Mouse (Mus musculus): ENCODE data around the gene Nars2. TPM values are rescaled to one million over a fixed set of nuclear protein-coding genes. Genes with fewer than 3 reads are reported as not detected.
"Not testable (repeated sequence)": the region's sequence is repeated elsewhere in the genome, so short reads cannot be mapped to it uniquely, and the experiment has no call there.

Nars2 gene
- 10 to 100 TPM; 25.0 to 25.7 TPM for total RNA-seq (2021)
- long read RNA-seq, experiment 1, transcript Nars2-201 (14 exons, 3,778 nt): major isoform, 31 of 40 reads
- long read RNA-seq, experiment 1, partial matches to known transcripts: 2 of 40 reads
- long read RNA-seq, experiment 1, other reads (novel, unspliced or antisense): 7 of 40 reads
- long read RNA-seq, experiment 2, transcript Nars2-201 (14 exons, 3,778 nt): major isoform, 14 of 19 reads
- long read RNA-seq, experiment 2, partial matches to known transcripts: 2 of 19 reads
- long read RNA-seq, experiment 2, other reads (novel, unspliced or antisense): 3 of 19 reads

- peak; percentile 92 for DNase-seq
Observed at GRCm38 (mm10) chr7:96951281-96952051, at the start of gene Nars2. TSS of gene Nars2 (plus strand) at chr7:96951505.

GRCm38 (mm10) chr7:96902183-96902582 is 49.1 kb upstream of the Nars2 start:
- no peak for DNase-seq

- no peak for DNase-seq
Observed at GRCm38 (mm10) chr7:96903088-96903985, 48.0 kb upstream of the Nars2 start.

GRCm38 (mm10) chr7:96904442-96904841 is 46.9 kb upstream of the Nars2 start:
- peak; percentile 29 for DNase-seq

GRCm38 (mm10) chr7:96904936-96905335 is 46.4 kb upstream of the Nars2 start:
- DNase-seq: no peak

GRCm38 (mm10) chr7:96905422-96905821 is 45.9 kb upstream of the Nars2 start:
- no peak for DNase-seq

GRCm38 (mm10) chr7:96906216-96906615 is 45.1 kb upstream of the Nars2 start:
- DNase-seq: no peak

- no peak for DNase-seq
Observed at GRCm38 (mm10) chr7:96907971-96908680, 43.2 kb upstream of the Nars2 start.

GRCm38 (mm10) chr7:96909856-96910255 is 41.4 kb upstream of the Nars2 start:
- peak; percentile 82 for DNase-seq

- DNase-seq: no peak
Observed at GRCm38 (mm10) chr7:96910310-96910960, 40.9 kb upstream of the Nars2 start.

- DNase-seq: peak; percentile 91
Observed at GRCm38 (mm10) chr7:96914031-96914430, 37.3 kb upstream of the Nars2 start.

GRCm38 (mm10) chr7:96915452-96916105 is 35.7 kb upstream of the Nars2 start:
- DNase-seq: peak; percentile 65

GRCm38 (mm10) chr7:96920447-96921095 is 30.7 kb upstream of the Nars2 start:
- no peak for DNase-seq

GRCm38 (mm10) chr7:96922927-96923326 is 28.4 kb upstream of the Nars2 start:
- no peak for DNase-seq

- DNase-seq: no peak
Observed at GRCm38 (mm10) chr7:96943715-96944377, 7.5 kb upstream of the Nars2 start.

- DNase-seq: not testable (repeated sequence)
Observed at GRCm38 (mm10) chr7:96946501-96946900, 4.8 kb upstream of the Nars2 start.

GRCm38 (mm10) chr7:96952094-96952493 is 789 bp downstream of the Nars2 start:
- DNase-seq: no peak

- no peak for DNase-seq
Observed at GRCm38 (mm10) chr7:96959168-96959567, 7.9 kb downstream of the Nars2 start.

- DNase-seq: no peak
Observed at GRCm38 (mm10) chr7:96967188-96967587, 15.9 kb downstream of the Nars2 start.

GRCm38 (mm10) chr7:96970359-96970758 is 19.1 kb downstream of the Nars2 start:
- peak; percentile 30 for DNase-seq
